Mouse (Mus musculus): Measurements from ENCODE around the gene Tmprss13. TPM values are rescaled to one million over a fixed set of nuclear protein-coding genes. Genes with fewer than 3 reads are reported as not detected.

Tmprss13 gene
- polyA plus RNA-seq, 1 experiment from 2014 or later = not detected

GRCm38 (mm10) chr9:45321465-45321864, 2.6 kb downstream of the Tmprss13 start:
- no peak overlapping the region for H3K4me3 ChIP-seq (ENCODE audit: low read depth, low read length)

GRCm38 (mm10) chr9:45321946-45322430, 3.1 kb downstream of the Tmprss13 start:
- no peak overlapping the region for H3K9ac ChIP-seq (ENCODE audit: low read depth, low read length)
- 65% methylated on average over 4 of the region's 4 CpGs for WGBS (ENCODE audit: insufficient replicate concordance)
- ATAC-seq (ENCODE audit: low read depth) = no peak
- no peak overlapping the region for H3K4me3 ChIP-seq (ENCODE audit: low read depth, low read length)
- no peak overlapping the region for H3K27ac ChIP-seq (ENCODE audit: low read length)
- no peaks in the 10 kb centered on the region for H3K4me1 ChIP-seq (ENCODE audit: control insufficient read depth, low read depth, low read length)
- H3K9me3 ChIP-seq (replicated peaks; ENCODE audit: control insufficient read depth, low read length) = no peaks in the 10 kb centered on the region
- H3K4me2 ChIP-seq (ENCODE audit: low read depth, low read length) = no peak overlapping the region
- peaks cover 3% of the 10 kb centered on the region; the same call in 1 of the 2 replicates for H3K27me3 ChIP-seq (ENCODE audit: control insufficient read depth, insufficient read depth, low read depth, low read length)
- no peaks in the 10 kb centered on the region for H3K36me3 ChIP-seq (ENCODE audit: control insufficient read depth, insufficient read depth)

More at GRCm38 (mm10) chr9:45321465-45321864, 2.6 kb downstream of the Tmprss13 start:
- Histone ChIP-seq H3K4me2 (ENCODE audit: low read depth, low read length) (no peak overlapping the region), H3K9ac (ENCODE audit: low read depth, low read length) (no peak overlapping the region), H3K36me3 (ENCODE audit: control insufficient read depth, insufficient read depth) (no peaks in the 10 kb centered on the region), H3K27me3 (ENCODE audit: control insufficient read depth, insufficient read depth, low read depth, low read length) (peaks cover 3% of the 10 kb centered on the region; the same call in 1 of the 2 replicates), H3K4me1 (ENCODE audit: control insufficient read depth, low read depth, low read length) (no peaks in the 10 kb centered on the region), H3K27ac (ENCODE audit: low read length) (no peak overlapping the region), H3K9me3 (replicated peaks; ENCODE audit: control insufficient read depth, low read length) (no peaks in the 10 kb centered on the region)
- 57% methylated on average over 6 of the region's 6 CpGs for WGBS (ENCODE audit: insufficient replicate concordance)
- no peak for ATAC-seq (ENCODE audit: low read depth)

GRCm38 (mm10) chr9:45326390-45326789, 7.5 kb downstream of the Tmprss13 start:
- Histone ChIP-seq H3K27me3 (ENCODE audit: control insufficient read depth, insufficient read depth, low read depth, low read length) (no peaks in the 10 kb centered on the region), H3K9me3 (replicated peaks; ENCODE audit: control insufficient read depth, low read length) (no peaks in the 10 kb centered on the region), H3K9ac (ENCODE audit: low read depth, low read length) (no peak overlapping the region), H3K4me3 (ENCODE audit: low read depth, low read length) (no peak overlapping the region), H3K36me3 (ENCODE audit: control insufficient read depth, insufficient read depth) (no peaks in the 10 kb centered on the region), H3K27ac (ENCODE audit: low read length) (no peak overlapping the region), H3K4me2 (ENCODE audit: low read depth, low read length) (no peak overlapping the region), H3K4me1 (ENCODE audit: control insufficient read depth, low read depth, low read length) (no peaks in the 10 kb centered on the region)
- no peak for ATAC-seq (ENCODE audit: low read depth)
- 73% methylated on average over 9 of the region's 9 CpGs for WGBS (ENCODE audit: insufficient replicate concordance)

- no peaks in the 10 kb centered on the region for H3K27me3 ChIP-seq (ENCODE audit: control insufficient read depth, insufficient read depth, low read depth, low read length)
- no peak for ATAC-seq (ENCODE audit: low read depth)
- H3K4me3 ChIP-seq (ENCODE audit: low read depth, low read length) = no peak overlapping the region
- no peak overlapping the region for H3K27ac ChIP-seq (ENCODE audit: low read length)
- H3K4me1 ChIP-seq (ENCODE audit: control insufficient read depth, low read depth, low read length) = no peaks in the 10 kb centered on the region
- H3K36me3 ChIP-seq (ENCODE audit: control insufficient read depth, insufficient read depth) = no peaks in the 10 kb centered on the region
- no peak overlapping the region for H3K9ac ChIP-seq (ENCODE audit: low read depth, low read length)
- WGBS (ENCODE audit: insufficient replicate concordance) = 71% methylated on average over 4 of the region's 4 CpGs
- no peaks in the 10 kb centered on the region for H3K9me3 ChIP-seq (replicated peaks; ENCODE audit: control insufficient read depth, low read length)
- H3K4me2 ChIP-seq (ENCODE audit: low read depth, low read length) = no peak overlapping the region
Measured at GRCm38 (mm10) chr9:45328263-45328662, 9.4 kb downstream of the Tmprss13 start.

GRCm38 (mm10) chr9:45329577-45329976, 10.7 kb downstream of the Tmprss13 start:
- Histone ChIP-seq H3K36me3 (ENCODE audit: control insufficient read depth, insufficient read depth) (no peaks in the 10 kb centered on the region), H3K9me3 (replicated peaks; ENCODE audit: control insufficient read depth, low read length) (no peaks in the 10 kb centered on the region), H3K9ac (ENCODE audit: low read depth, low read length) (no peak overlapping the region), H3K27me3 (ENCODE audit: control insufficient read depth, insufficient read depth, low read depth, low read length) (no peaks in the 10 kb centered on the region), H3K27ac (ENCODE audit: low read length) (no peak overlapping the region), H3K4me1 (ENCODE audit: control insufficient read depth, low read depth, low read length) (no peaks in the 10 kb centered on the region), H3K4me3 (ENCODE audit: low read depth, low read length) (no peak overlapping the region), H3K4me2 (ENCODE audit: low read depth, low read length) (no peak overlapping the region)
- ATAC-seq (ENCODE audit: low read depth) = no peak
- 66% methylated on average over 6 of the region's 6 CpGs for WGBS (ENCODE audit: insufficient replicate concordance)

- H3K4me2 ChIP-seq (ENCODE audit: low read depth, low read length) = no peak overlapping the region
- no peak for ATAC-seq (ENCODE audit: low read depth)
- no peak overlapping the region for H3K9ac ChIP-seq (ENCODE audit: low read depth, low read length)
- no peaks in the 10 kb centered on the region for H3K36me3 ChIP-seq (ENCODE audit: control insufficient read depth, insufficient read depth)
- H3K4me3 ChIP-seq (ENCODE audit: low read depth, low read length) = no peak overlapping the region
- no peaks in the 10 kb centered on the region for H3K4me1 ChIP-seq (ENCODE audit: control insufficient read depth, low read depth, low read length)
- WGBS (ENCODE audit: insufficient replicate concordance) = 47% methylated on average over 2 of the region's 2 CpGs
- H3K9me3 ChIP-seq (replicated peaks; ENCODE audit: control insufficient read depth, low read length) = no peaks in the 10 kb centered on the region
- no peak overlapping the region for H3K27ac ChIP-seq (ENCODE audit: low read length)
- no peaks in the 10 kb centered on the region for H3K27me3 ChIP-seq (ENCODE audit: control insufficient read depth, insufficient read depth, low read depth, low read length)
Measured at GRCm38 (mm10) chr9:45337406-45337805, 18.5 kb downstream of the Tmprss13 start.

- Histone ChIP-seq H3K27ac (ENCODE audit: low read length) (no peak overlapping the region), H3K4me2 (ENCODE audit: low read depth, low read length) (no peak overlapping the region), H3K4me1 (ENCODE audit: control insufficient read depth, low read depth, low read length) (no peaks in the 10 kb centered on the region), H3K4me3 (ENCODE audit: low read depth, low read length) (no peak overlapping the region), H3K9ac (ENCODE audit: low read depth, low read length) (no peak overlapping the region), H3K9me3 (replicated peaks; ENCODE audit: control insufficient read depth, low read length) (no peaks in the 10 kb centered on the region), H3K27me3 (ENCODE audit: control insufficient read depth, insufficient read depth, low read depth, low read length) (no peaks in the 10 kb centered on the region), H3K36me3 (ENCODE audit: control insufficient read depth, insufficient read depth) (no peaks in the 10 kb centered on the region)
- no peak for ATAC-seq (ENCODE audit: low read depth)
- WGBS (ENCODE audit: insufficient replicate concordance) = 65% methylated on average over 3 of the region's 3 CpGs
Measured at GRCm38 (mm10) chr9:45343066-45343465, 24.2 kb downstream of the Tmprss13 start.

GRCm38 (mm10) chr9:45345516-45345915, 26.6 kb downstream of the Tmprss13 start:
- H3K4me3 ChIP-seq (ENCODE audit: low read depth, low read length) = no peak overlapping the region
- H3K36me3 ChIP-seq (ENCODE audit: control insufficient read depth, insufficient read depth) = no peaks in the 10 kb centered on the region
- no peak for ATAC-seq (ENCODE audit: low read depth)
- no peaks in the 10 kb centered on the region for H3K4me1 ChIP-seq (ENCODE audit: control insufficient read depth, low read depth, low read length)
- WGBS (ENCODE audit: insufficient replicate concordance) = 53% methylated on average over 2 of the region's 2 CpGs
- no peaks in the 10 kb centered on the region for H3K27me3 ChIP-seq (ENCODE audit: control insufficient read depth, insufficient read depth, low read depth, low read length)
- H3K4me2 ChIP-seq (ENCODE audit: low read depth, low read length) = no peak overlapping the region
- no peak overlapping the region for H3K9ac ChIP-seq (ENCODE audit: low read depth, low read length)
- H3K9me3 ChIP-seq (replicated peaks; ENCODE audit: control insufficient read depth, low read length) = no peaks in the 10 kb centered on the region
- H3K27ac ChIP-seq (ENCODE audit: low read length) = no peak overlapping the region

- Histone ChIP-seq H3K9ac (ENCODE audit: low read depth, low read length) (no peak overlapping the region), H3K9me3 (replicated peaks; ENCODE audit: control insufficient read depth, low read length) (no peaks in the 10 kb centered on the region), H3K4me2 (ENCODE audit: low read depth, low read length) (no peak overlapping the region), H3K4me3 (ENCODE audit: low read depth, low read length) (no peak overlapping the region), H3K4me1 (ENCODE audit: control insufficient read depth, low read depth, low read length) (no peaks in the 10 kb centered on the region), H3K27me3 (ENCODE audit: control insufficient read depth, insufficient read depth, low read depth, low read length) (no peaks in the 10 kb centered on the region), H3K27ac (ENCODE audit: low read length) (no peak overlapping the region), H3K36me3 (ENCODE audit: control insufficient read depth, insufficient read depth) (no peaks in the 10 kb centered on the region)
- 64% methylated on average over 6 of the region's 6 CpGs for WGBS (ENCODE audit: insufficient replicate concordance)
- no peak for ATAC-seq (ENCODE audit: low read depth)
Measured at GRCm38 (mm10) chr9:45346276-45346675, 27.4 kb downstream of the Tmprss13 start.

Measured in liver, embryonic 16.5 days (tissue).